Mouse (Mus musculus) inflammation-experienced regulatory T-cells (primary cell): ENCODE measurements around the gene Agpat1. TPM values are rescaled to one million over a fixed set of nuclear protein-coding genes. Genes with fewer than 3 reads are reported as not detected.

Source experiments
- polyA plus RNA-seq, 2 experiments: library from polyadenylated mRNA; unstranded; fragments of 100-300 nt; shearing (Covaris generic); gene quantifications; one replicate each; pipeline ENCODE4 v1.2.1; 2017

Agpat1 gene
- 10 to 100 TPM; 21.3 to 25.3 TPM for polyA plus RNA-seq

GRCm38 (mm10) chr17:34604061-34604508 lies at the start of gene Agpat1:
Gene Agpat1, plus strand, starts transcription at chr17:34604262.

GRCm38 (mm10) chr17:34564003-34564421 lies 40.0 kb upstream of the Agpat1 start, which contains the start of gene Notch4:
Gene Notch4, plus strand, starts transcription at chr17:34564268.

GRCm38 (mm10) chr17:34589681-34590101 lies 14.4 kb upstream of the Agpat1 start, which contains the start of gene Gpsm3:
Gene Gpsm3, plus strand, starts transcription at chr17:34589806.

GRCm38 (mm10) chr17:34591029-34591993 lies 12.8 kb upstream of the Agpat1 start, which contains the start of gene Pbx2:
Gene Pbx2, plus strand, starts transcription at chr17:34591266.

GRCm38 (mm10) chr17:34597566-34598095 lies 6.4 kb upstream of the Agpat1 start, which contains the start of gene Ager:
Gene Ager, plus strand, starts transcription at chr17:34597862.

GRCm38 (mm10) chr17:34603375-34604060 lies 544 bp upstream of the Agpat1 start, which contains the start of gene Rnf5:
Gene Rnf5, minus strand, starts transcription at chr17:34603690.

GRCm38 (mm10) chr17:34615871-34616270 lies 11.8 kb downstream of the Agpat1 start, which contains the start of gene Egfl8:
Gene Egfl8, minus strand, starts transcription at chr17:34615971.

GRCm38 (mm10) chr17:34627943-34628643 lies 24.0 kb downstream of the Agpat1 start, which contains the start of gene Ppt2:
Gene Ppt2, minus strand, starts transcription at chr17:34628510.

GRCm38 (mm10) chr17:34629221-34629751 lies 25.2 kb downstream of the Agpat1 start, which contains the start of gene Prrt1:
Gene Prrt1, plus strand, starts transcription at chr17:34629533.

GRCm38 (mm10) chr17:34644608-34645007 lies 40.5 kb downstream of the Agpat1 start, which contains the start of gene Fkbpl:
Gene Fkbpl, plus strand, starts transcription at chr17:34644764.

GRCm38 (mm10) chr17:34646906-34647787 lies 43.1 kb downstream of the Agpat1 start, which contains the start of gene Atf6b:
Gene Atf6b, plus strand, starts transcription at chr17:34647146.

Other genes starting within 250 kb of the Agpat1 start
- gene Btnl2, start 249.4 kb upstream of the Agpat1 start, polyA plus RNA-seq, result under 1 TPM; 0.43 to 0.46 TPM
- not detected for gene Btnl1, start 227.1 kb upstream of the Agpat1 start, polyA plus RNA-seq
- gene BC051142, start 205.4 kb upstream of the Agpat1 start, polyA plus RNA-seq, result 1 to 10 TPM in 1 of 2 experiments, under 1 TPM in 1; 0.71 to 1.6 TPM
- under 1 TPM in 1 of 2 experiments, not detected in 1; 0.99 TPM for gene Btnl4, start 126.9 kb upstream of the Agpat1 start, polyA plus RNA-seq
- gene Btnl6, start 86.9 kb upstream of the Agpat1 start, polyA plus RNA-seq, result under 1 TPM in 1 of 2 experiments, not detected in 1; 0.22 TPM
- 1 to 10 TPM in 1 of 2 experiments, under 1 TPM in 1; 0.71 to 1.5 TPM for gene Notch4, start 40.0 kb upstream of the Agpat1 start, polyA plus RNA-seq
- gene Gpsm3, start 14.5 kb upstream of the Agpat1 start, polyA plus RNA-seq, result 100 to 1,000 TPM; 242 to 367 TPM
- 10 to 100 TPM; 15.0 to 18.2 TPM for gene Pbx2, start 13.0 kb upstream of the Agpat1 start, polyA plus RNA-seq
- gene Ager, start 6.4 kb upstream of the Agpat1 start, polyA plus RNA-seq, result 1 to 10 TPM; 1.3 to 3.4 TPM
- gene Rnf5, start 572 bp upstream of the Agpat1 start, polyA plus RNA-seq, result 100 to 1,000 TPM in 1 of 2 experiments, 10 to 100 TPM in 1; 91.5 to 117 TPM
- gene Egfl8, start 11.7 kb downstream of the Agpat1 start, polyA plus RNA-seq, result 1 to 10 TPM in 1 of 2 experiments, under 1 TPM in 1; 0.44 to 3.0 TPM
- gene Ppt2, start 24.2 kb downstream of the Agpat1 start, polyA plus RNA-seq, result 10 to 100 TPM; 19.9 to 26.0 TPM
- 1 to 10 TPM; 6.5 to 8.5 TPM for gene Prrt1, start 25.3 kb downstream of the Agpat1 start, polyA plus RNA-seq
- gene Fkbpl, start 40.5 kb downstream of the Agpat1 start, polyA plus RNA-seq, result 1 to 10 TPM; 3.7 to 7.1 TPM
- 10 to 100 TPM; 69.7 to 80.4 TPM for gene Atf6b, start 42.9 kb downstream of the Agpat1 start, polyA plus RNA-seq
- under 1 TPM in 1 of 2 experiments, not detected in 1; 0.09 TPM for gene Tnxb, start 66.3 kb downstream of the Agpat1 start, polyA plus RNA-seq
- gene C4b, start 139.6 kb downstream of the Agpat1 start, polyA plus RNA-seq, result 1 to 10 TPM in 1 of 2 experiments, under 1 TPM in 1; 0.16 to 4.8 TPM
- not detected for gene Cyp21a1, start 200.3 kb downstream of the Agpat1 start, polyA plus RNA-seq
- 10 to 100 TPM; 29.4 to 36.0 TPM for gene Stk19, start 232.7 kb downstream of the Agpat1 start, polyA plus RNA-seq
- gene Dxo, start 232.8 kb downstream of the Agpat1 start, polyA plus RNA-seq, result 10 to 100 TPM; 63.2 to 66.7 TPM
- 100 to 1,000 TPM; 103 to 142 TPM for gene Skiv2l, start 245.9 kb downstream of the Agpat1 start, polyA plus RNA-seq
- 10 to 100 TPM; 48.2 to 64.7 TPM for gene Nelfe, start 246.1 kb downstream of the Agpat1 start, polyA plus RNA-seq